14 mouse cellular contexts compared by ENCODE assay signal in genomic region chr9:21041308-21041707, GRCm38 (mm10). TPM values are rescaled to one million over a fixed set of nuclear protein-coding genes. Genes with fewer than 3 reads are reported as not detected.
DNase-seq lines count a peak whose midpoint lies in the region; ATAC-seq and TF ChIP-seq lines count a peak whose summit lies in the region.
"Had no signal": no experiment of that assay in that cellular context is flagged by ENCODE, and none has a peak within 500 bp of the region (broad histone marks: within the 10 kb centered on the region; RNA-seq: fewer than 3 reads in every experiment).

No protein-coding gene starts in this region.

- no peak overlapping the region for H3K9ac ChIP-seq in lung, embryonic 14.5 days
- no peak overlapping the region for H3K9ac ChIP-seq in midbrain, embryonic 14.5 days (replicated peaks; ENCODE audit: low read length)
- H3K9ac ChIP-seq: kidney, embryonic 15.5 days had no signal

- no peak for DNase-seq in lung, embryonic 14.5 days
- no peak for DNase-seq in lung, postnatal 4 days
- peak; percentile 50 to 91 for DNase-seq in left cerebral cortex, adult 8-10 months (ENCODE audit: low spot score in 2 of 2)
- DNase-seq in telencephalon, adult 2 months (ENCODE audit: low read depth, low spot score) = peak; percentile 95
- no peak for DNase-seq in midbrain, embryonic 14.5 days
- DNase-seq in B cell, adult 2 months = no peak
- DNase-seq: cerebellum, adult 18-20 months had no signal

- H3K27me3 ChIP-seq in lung, embryonic 14.5 days (ENCODE audit: insufficient read depth, low read length) = peaks cover 29% of the 10 kb centered on the region
- H3K27me3 ChIP-seq in midbrain, embryonic 14.5 days (ENCODE audit: control insufficient read depth, insufficient read depth, low read length) = peaks cover 40% of the 10 kb centered on the region

- 0 out of 2 replicates have a peak, but pooled peaks have one; percentile 4 for ATAC-seq in lung, embryonic 14.5 days (ENCODE audit: insufficient read depth)
- ATAC-seq in frontal cortex, adult (ENCODE audit: low TSS enrichment) = peak; percentile 91
- no peak for ATAC-seq in midbrain, embryonic 14.5 days (ENCODE audit: low FRiP score, low TSS enrichment)
- ATAC-seq: hindbrain, embryonic 16.5 days had no signal

- WGBS in lung, embryonic 14.5 days = 34% methylated on average over 4 of the region's 4 CpGs
- 43% methylated on average over 4 of the region's 4 CpGs for WGBS in midbrain, embryonic 14.5 days

- no peak overlapping the region for H3K27ac ChIP-seq in lung, embryonic 14.5 days (ENCODE audit: low read depth)
- H3K27ac ChIP-seq in midbrain, embryonic 14.5 days (replicated peaks; ENCODE audit: low read depth, low read length) = no peak overlapping the region
- H3K27ac ChIP-seq: forebrain, embryonic 10.5 days; kidney, embryonic 15.5 days had no signal

- TF ChIP-seq CTCF in lung, embryonic 14.5 days (IDR thresholded peaks at IDR 0.05; ENCODE audit: low read depth) = no peak

- H3K4me2 ChIP-seq in lung, embryonic 14.5 days = no peak overlapping the region
- no peak overlapping the region for H3K4me2 ChIP-seq in midbrain, embryonic 14.5 days (ENCODE audit: low read length)
- H3K4me2 ChIP-seq: kidney, embryonic 15.5 days; liver, embryonic 11.5 days had no signal

- no peaks in the 10 kb centered on the region for H3K36me3 ChIP-seq in lung, embryonic 14.5 days (ENCODE audit: insufficient read depth)
- no peaks in the 10 kb centered on the region for H3K36me3 ChIP-seq in midbrain, embryonic 14.5 days (ENCODE audit: control insufficient read depth, insufficient read depth, low read length)
- H3K36me3 ChIP-seq: forebrain, embryonic 10.5 days; kidney, embryonic 15.5 days had no signal

- H3K4me3 ChIP-seq in lung, embryonic 14.5 days (ENCODE audit: low read depth, low read length) = no peak overlapping the region
- no peak overlapping the region for H3K4me3 ChIP-seq in midbrain, embryonic 14.5 days (replicated peaks; ENCODE audit: low read depth, low read length)
- H3K4me3 ChIP-seq: forebrain, embryonic 10.5 days; kidney, embryonic 15.5 days had no signal

- no peaks in the 10 kb centered on the region for H3K9me3 ChIP-seq in lung, embryonic 14.5 days (ENCODE audit: low read depth, low read length)
- H3K9me3 ChIP-seq in midbrain, embryonic 14.5 days (ENCODE audit: control insufficient read depth, low read length) = no peaks in the 10 kb centered on the region
- H3K9me3 ChIP-seq: kidney, embryonic 15.5 days had no signal

- peaks cover 6% of the 10 kb centered on the region for H3K4me1 ChIP-seq in lung, embryonic 14.5 days (ENCODE audit: insufficient read depth)
- H3K4me1 ChIP-seq in midbrain, embryonic 14.5 days (ENCODE audit: control insufficient read depth, insufficient read depth, low read length) = no peaks in the 10 kb centered on the region; the same call in 1 of the 2 replicates

RNA-seq across cellular contexts. Expression of gene Icam5, which starts 9.4 kb away (rescaled TPM):
- 0.09 and 0.31 TPM in 2 replicates for polyA plus RNA-seq in lung, embryonic 14.5 days (2014; fragmentation: Nextera tagmentation; extraction: Ambion mirVana)
- total RNA-seq in left cerebral cortex, adult 8-10 months (2022) = 100 to 1,000 TPM; 194 to 206 (median 202) TPM
- polyA plus RNA-seq in midbrain, embryonic 14.5 days (2014; fragmentation: Nextera tagmentation; extraction: Ambion mirVana) = 0.71 and 1.0 TPM in 2 replicates
- total RNA-seq: monocyte, adult 5-6 weeks had no signal

RNA-seq across cellular contexts. Expression of gene Icam4, which starts 12.1 kb away (rescaled TPM):
- 1.5 TPM in 2 replicates for polyA plus RNA-seq in lung, embryonic 14.5 days (2014; fragmentation: Nextera tagmentation; extraction: Ambion mirVana)
- 1 to 10 TPM; 1.5 to 2.3 (median 1.8) TPM for total RNA-seq in left cerebral cortex, adult 8-10 months (2022)
- not detected in 2 replicates for polyA plus RNA-seq in midbrain, embryonic 14.5 days (2014; fragmentation: Nextera tagmentation; extraction: Ambion mirVana)

RNA-seq across cellular contexts. Expression of gene Icam1, which starts 25.5 kb away (rescaled TPM):
- 33.6 and 41.5 TPM in 2 replicates for polyA plus RNA-seq in lung, embryonic 14.5 days (2014; fragmentation: Nextera tagmentation; extraction: Ambion mirVana)
- total RNA-seq in left cerebral cortex, adult 8-10 months (2022) = 1 to 10 TPM; 2.2 to 4.8 (median 4.1) TPM
- 1.7 and 4.1 TPM in 2 replicates for polyA plus RNA-seq in midbrain, embryonic 14.5 days (2014; fragmentation: Nextera tagmentation; extraction: Ambion mirVana)

RNA-seq across cellular contexts. Expression of gene Zglp1, which starts 25.6 kb away (rescaled TPM):
- polyA plus RNA-seq in lung, embryonic 14.5 days (2014; fragmentation: Nextera tagmentation; extraction: Ambion mirVana) = 1.4 TPM in 1 of 2 replicates, not detected in the other
- 1 to 10 TPM in 2 of 4 experiments, not detected in 2; 1.1 to 1.7 TPM for total RNA-seq in left cerebral cortex, adult 8-10 months (2022)
- 1.5 and 1.6 TPM in 2 replicates for polyA plus RNA-seq in midbrain, embryonic 14.5 days (2014; fragmentation: Nextera tagmentation; extraction: Ambion mirVana)
- total RNA-seq: adrenal gland, postnatal 36 days; monocyte, adult 5-6 weeks had no signal

RNA-seq across cellular contexts. Expression of gene Gm49373, which starts 31.6 kb away (rescaled TPM):
- 0.22 and 0.78 TPM in 2 replicates for polyA plus RNA-seq in lung, embryonic 14.5 days (2014; fragmentation: Nextera tagmentation; extraction: Ambion mirVana)
- total RNA-seq in left cerebral cortex, adult 8-10 months (2022) = 1 to 10 TPM in 2 of 4 experiments, under 1 TPM in 1, not detected in 1; 0.55 to 2.3 (median 1.8) TPM
- polyA plus RNA-seq in midbrain, embryonic 14.5 days (2014; fragmentation: Nextera tagmentation; extraction: Ambion mirVana) = 1.3 and 2.6 TPM in 2 replicates
- total RNA-seq: monocyte, adult 5-6 weeks had no signal

Comparison
In these comparisons a context has a peak if more than half of its experiments do, and no peak if none do; other contexts are left out.
1. DNase-seq: peak in left cerebral cortex, adult 8-10 months (2 of 2) and telencephalon, adult 2 months (single experiment); none in lung, embryonic 14.5 days (single experiment), lung, postnatal 4 days (0 of 2), midbrain, embryonic 14.5 days (single experiment) and B cell, adult 2 months (0 of 2).